Mouse (Mus musculus) layer of hippocampus, postnatal 14 days (tissue): ENCODE data around the gene Rnaseh1. TPM values are rescaled to one million over a fixed set of nuclear protein-coding genes. Genes with fewer than 3 reads are reported as not detected.

Experiments used
- DNase-seq, 2 experiments: peaks; one replicate each; pipeline ENCODE4 v3.0.0; 2021 to 2022; ENCODE audit warnings: low spot score in 2 of 2, mixed read lengths in 1 of 2
- total RNA-seq, 2 experiments: library from RNA; stranded (reverse); gene quantifications; 2 replicates each; pipeline ENCODE4 v1.2.3; 2021

The Rnaseh1 gene
- total RNA-seq, 2 experiments from 2014 or later = 11.4 to 14.5 TPM

- DNase-seq = no peak
These were observed 13.2 kb downstream of the Rnaseh1 start for GRCm38 (mm10) chr12:28662628-28663027.

GRCm38 (mm10) chr12:28666734-28667133 is 17.3 kb downstream of the Rnaseh1 start:
- DNase-seq = no peak

GRCm38 (mm10) chr12:28667287-28667686 is 17.9 kb downstream of the Rnaseh1 start:
- DNase-seq = no peak

GRCm38 (mm10) chr12:28674038-28674720 is 24.8 kb downstream of the Rnaseh1 start:
- no peak for DNase-seq

GRCm38 (mm10) chr12:28675121-28675924 is 25.9 kb downstream of the Rnaseh1 start, which contains the start of gene Adi1:
Gene Adi1, plus strand, starts transcription at chr12:28675231.
- DNase-seq = peak; percentile 87 to 89

GRCm38 (mm10) chr12:28675925-28676209 is 26.5 kb downstream of the Rnaseh1 start:
- DNase-seq = no peak

- no peak for DNase-seq
These were observed 35.3 kb downstream of the Rnaseh1 start for GRCm38 (mm10) chr12:28684674-28685073.

- no peak for DNase-seq
These were observed 36.4 kb downstream of the Rnaseh1 start for GRCm38 (mm10) chr12:28685771-28686170.

GRCm38 (mm10) chr12:28686199-28686879 is 36.9 kb downstream of the Rnaseh1 start:
- no peak for DNase-seq

GRCm38 (mm10) chr12:28688996-28689395 is 39.6 kb downstream of the Rnaseh1 start:
- DNase-seq = no peak

GRCm38 (mm10) chr12:28690730-28691129 is 41.3 kb downstream of the Rnaseh1 start:
- no peak for DNase-seq

GRCm38 (mm10) chr12:28693738-28694137 is 44.3 kb downstream of the Rnaseh1 start:
- DNase-seq = no peak

- no peak for DNase-seq
These were observed 44.8 kb downstream of the Rnaseh1 start for GRCm38 (mm10) chr12:28694231-28694630.

- DNase-seq = no peak
These were observed 45.4 kb downstream of the Rnaseh1 start for GRCm38 (mm10) chr12:28694776-28695175.

- no peak for DNase-seq
These were observed 48.6 kb downstream of the Rnaseh1 start for GRCm38 (mm10) chr12:28697821-28698595.

GRCm38 (mm10) chr12:28699086-28699485 is 49.7 kb downstream of the Rnaseh1 start:
- no peak for DNase-seq

GRCm38 (mm10) chr12:28699656-28700055 is 50.3 kb downstream of the Rnaseh1 start:
- peak; percentile 80 to 87 for DNase-seq

GRCm38 (mm10) chr12:28700101-28700511 is 50.7 kb downstream of the Rnaseh1 start:
- DNase-seq = no peak

- peak; percentile 73 to 77 for DNase-seq
These were observed 51.2 kb downstream of the Rnaseh1 start for GRCm38 (mm10) chr12:28700561-28701025.

GRCm38 (mm10) chr12:28701302-28701701 is 51.9 kb downstream of the Rnaseh1 start:
- no peak for DNase-seq

GRCm38 (mm10) chr12:28704381-28704780 is 55.0 kb downstream of the Rnaseh1 start:
- no peak for DNase-seq
